Mouse (Mus musculus) midbrain, postnatal 0 days (tissue): ENCODE data around the gene Mapkapk2. TPM values are rescaled to one million over a fixed set of nuclear protein-coding genes. Genes with fewer than 3 reads are reported as not detected.

Source experiments
- ATAC-seq: fragments of 200-750 bp; cut with Nextera tagmentation; 2 replicates; pipeline ENCODE4 v1.8.0; 2017; ENCODE audit warnings: moderate number of reproducible peaks, mild to moderate bottlenecking, moderate TSS enrichment, moderate library complexity; ENCODE audit not compliant: low FRiP score
- DNase-seq: peaks from one replicate; pipeline ENCODE4 v3.0.0-alpha.2; 2015; ENCODE audit warnings: low spot score
- H3K27ac ChIP-seq: fragments of 300-500 bp; sonication (generic); 2 replicates; pipeline ENCODE4 v1.5.1; 2014; ENCODE audit warnings: low read depth, mild to moderate bottlenecking, low read length, mixed read lengths
- H3K27me3 ChIP-seq: fragments of 300-500 bp; sonication (generic); 2 replicates; pipeline ENCODE4 v1.6.1; 2014; ENCODE audit warnings: low read length, control low read depth, mixed read lengths; ENCODE audit not compliant: insufficient read depth
- H3K36me3 ChIP-seq: fragments of 300-500 bp; sonication (generic); 2 replicates; pipeline ENCODE4 v1.6.1; 2014; ENCODE audit warnings: low read length, control low read depth, mixed read lengths; ENCODE audit not compliant: insufficient read depth
- H3K4me1 ChIP-seq: fragments of 300-500 bp; sonication (generic); 2 replicates; pipeline ENCODE4 v1.6.1; 2014; ENCODE audit warnings: mild to moderate bottlenecking, control low read depth, antibody characterized with exemption, low read length, mixed read lengths; ENCODE audit not compliant: insufficient read depth
- H3K4me2 ChIP-seq: fragments of 300-500 bp; sonication (generic); 2 replicates; pipeline ENCODE4 v1.6.1; 2014; ENCODE audit warnings: low read depth, mild to moderate bottlenecking, low read length, mixed read lengths; ENCODE audit not compliant: poor library complexity, severe bottlenecking
- H3K4me3 ChIP-seq: fragments of 300-500 bp; sonication (generic); 2 replicates; pipeline ENCODE4 v1.5.1; 2014; ENCODE audit warnings: low read depth, mild to moderate bottlenecking, low read length, moderate library complexity
- H3K9ac ChIP-seq: fragments of 300-500 bp; sonication (generic); replicated peaks from 2 replicates; pipeline ENCODE4 v1.6.1; 2014; ENCODE audit warnings: mild to moderate bottlenecking, low read length, moderate library complexity, mixed read lengths; ENCODE audit not compliant: poor library complexity, severe bottlenecking
- H3K9me3 ChIP-seq: fragments of 300-500 bp; sonication (generic); 2 replicates; pipeline ENCODE4 v1.6.1; 2016; ENCODE audit warnings: low read length, control low read depth
- CTCF ChIP-seq: IDR thresholded peaks from 2 replicates; pipeline ENCODE4 v1.5.1; 2016; ENCODE audit warnings: antibody characterized with exemption, mild to moderate bottlenecking
- WGBS: fragments of 180-500 bp; shearing (Covaris S2); extraction: QIAGEN DNeasy Blood & Tissue Kit; methylation state at CpG from one replicate; pipeline ENCODE4 v1.1.7; 2014; 5-methylcytosine and 5-hydroxymethylcytosine counted together
- polyA plus RNA-seq: library from polyadenylated mRNA; unstranded; fragments of >200 nt; fragmentation: Nextera tagmentation; extraction: Ambion mirVana; gene quantifications from 2 replicates; pipeline ENCODE4 v1.2.1, GENCODE M21; 2015
- total RNA-seq: library from RNA; depleted of rRNA; stranded (reverse); fragments of >200 nt; gene quantifications from 2 replicates; pipeline ENCODE4 v1.2.3, GENCODE M21; 2014; rRNA removed

Mapkapk2 gene
- total and polyA plus RNA-seq, 2 experiments from 2014 or later = 13.8 to 48.1 TPM

DNA sequence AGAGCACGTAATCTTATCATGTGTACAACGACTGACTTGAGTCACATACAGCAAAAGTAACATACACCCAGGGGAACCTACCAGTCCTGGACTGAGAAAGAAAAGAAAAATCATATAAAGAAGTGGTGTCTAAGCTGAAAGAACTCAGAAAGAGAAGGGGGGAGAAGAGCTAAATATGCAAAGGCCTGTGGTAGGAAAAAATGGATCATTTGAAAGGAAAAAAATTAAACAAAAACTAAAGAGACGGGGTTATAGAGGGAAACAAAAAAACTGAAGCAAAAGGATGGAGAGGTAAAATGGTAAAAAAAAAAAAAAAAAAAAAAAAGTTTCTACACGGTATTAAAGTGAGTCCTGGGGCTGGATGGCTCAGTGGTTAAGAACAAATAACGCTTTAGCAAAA, 83.7 kb downstream of the Mapkapk2 start:
- no peaks in the 10 kb centered on the region for H3K9me3 ChIP-seq
- ATAC-seq (no peak), DNase-seq (no peak)
- no peaks in the 10 kb centered on the region for H3K36me3 ChIP-seq
- no peak overlapping the region for H3K9ac ChIP-seq
- no peaks in the 10 kb centered on the region for H3K4me1 ChIP-seq
- H3K27me3 ChIP-seq = no peaks in the 10 kb centered on the region
- TF ChIP-seq CTCF = no peak
- no peak overlapping the region for H3K27ac ChIP-seq
- no peak overlapping the region for H3K4me3 ChIP-seq
- 97% methylated on average over 5 of the region's 5 CpGs for WGBS
- H3K4me2 ChIP-seq = no peak overlapping the region

- no peak for ATAC-seq
- WGBS = 78% methylated on average over 8 of the region's 8 CpGs
These were observed 85.1 kb downstream of the Mapkapk2 start for GRCm38 (mm10) chr1:131012494-131012893.

GRCm38 (mm10) chr1:131010201-131011153, 87.1 kb downstream of the Mapkapk2 start:
- Histone ChIP-seq H3K4me3 (no peak overlapping the region), H3K4me2 (no peak overlapping the region), H3K36me3 (no peaks in the 10 kb centered on the region), H3K9me3 (no peaks in the 10 kb centered on the region), H3K27me3 (no peaks in the 10 kb centered on the region), H3K27ac (no peak overlapping the region), H3K9ac (no peak overlapping the region), H3K4me1 (no peaks in the 10 kb centered on the region)
- DNase-seq (no peak), ATAC-seq (no peak)
- TF ChIP-seq CTCF = no peak
- 83% methylated on average over 17 of the region's 17 CpGs for WGBS

More at GRCm38 (mm10) chr1:131012494-131012893, 85.1 kb downstream of the Mapkapk2 start:
- no peak overlapping the region for H3K27ac ChIP-seq
- no peak overlapping the region for H3K9ac ChIP-seq
- H3K4me3 ChIP-seq = no peak overlapping the region
- no peaks in the 10 kb centered on the region for H3K27me3 ChIP-seq
- TF ChIP-seq CTCF = no peak
- no peak for DNase-seq
- no peaks in the 10 kb centered on the region for H3K9me3 ChIP-seq
- H3K36me3 ChIP-seq = no peaks in the 10 kb centered on the region
- no peaks in the 10 kb centered on the region for H3K4me1 ChIP-seq
- H3K4me2 ChIP-seq = no peak overlapping the region

DNA sequence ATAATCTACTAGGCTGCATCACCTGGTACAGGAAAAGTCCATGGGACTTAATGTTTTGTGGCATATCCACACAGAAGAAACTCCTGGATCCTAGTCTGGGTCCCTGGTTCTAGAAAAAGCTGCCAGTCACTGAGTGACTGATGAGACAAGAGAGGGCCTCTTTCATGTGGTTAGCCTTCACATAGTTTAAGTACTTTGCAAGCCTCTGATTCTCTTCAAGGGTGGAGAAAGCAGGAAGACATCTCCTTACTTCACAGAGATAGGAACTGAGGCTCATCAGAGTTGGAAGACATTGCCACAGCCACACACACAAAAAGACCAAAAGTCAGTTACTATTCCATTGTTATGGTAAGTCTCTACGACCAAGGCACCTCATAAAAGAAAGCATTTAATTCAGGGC, 91.6 kb downstream of the Mapkapk2 start:
- DNase-seq (no peak), ATAC-seq (no peak)
- Histone ChIP-seq H3K27ac (no peak overlapping the region), H3K4me1 (no peaks in the 10 kb centered on the region), H3K9me3 (no peaks in the 10 kb centered on the region), H3K36me3 (no peaks in the 10 kb centered on the region), H3K27me3 (no peaks in the 10 kb centered on the region), H3K4me3 (no peak overlapping the region), H3K4me2 (no peak overlapping the region), H3K9ac (no peak overlapping the region)
- no peak for TF ChIP-seq CTCF
- 66% methylated on average over 1 of the region's 1 CpGs for WGBS

Other genes starting within 250 kb of the Mapkapk2 start
- gene Fcmr, start 232.2 kb downstream of the Mapkapk2 start, total RNA-seq = 0.16 TPM in 1 of 2 replicates, not detected in the other
- gene Fcmr, start 232.2 kb downstream of the Mapkapk2 start, polyA plus RNA-seq = 1.7 and 2.3 TPM in 2 replicates
- not detected in 2 replicates for gene Il24, start 210.4 kb downstream of the Mapkapk2 start, total RNA-seq
- gene Il24, start 210.4 kb downstream of the Mapkapk2 start, polyA plus RNA-seq = not detected in 2 replicates
- gene Il20, start 186.4 kb downstream of the Mapkapk2 start, total RNA-seq = not detected in 2 replicates
- not detected in 2 replicates for gene Il20, start 186.4 kb downstream of the Mapkapk2 start, polyA plus RNA-seq
- gene Il19, start 157.7 kb downstream of the Mapkapk2 start, total RNA-seq = not detected in 2 replicates
- 0.27 TPM in 1 of 2 replicates, not detected in the other for gene Il19, start 157.7 kb downstream of the Mapkapk2 start, polyA plus RNA-seq
- not detected in 2 replicates for gene Il10, start 78.0 kb downstream of the Mapkapk2 start, total RNA-seq
- gene Il10, start 78.0 kb downstream of the Mapkapk2 start, polyA plus RNA-seq = not detected in 2 replicates
- 10.6 and 12.0 TPM in 2 replicates for gene Dyrk3, start 40.5 kb upstream of the Mapkapk2 start, total RNA-seq
- 13.0 and 13.4 TPM in 2 replicates for gene Dyrk3, start 40.5 kb upstream of the Mapkapk2 start, polyA plus RNA-seq
- 29.2 and 32.3 TPM in 2 replicates for gene Eif2d, start 55.4 kb upstream of the Mapkapk2 start, total RNA-seq
- gene Eif2d, start 55.4 kb upstream of the Mapkapk2 start, polyA plus RNA-seq = 43.2 and 43.4 TPM in 2 replicates
- 9.0 and 13.5 TPM in 2 replicates for gene Rassf5, start 147.4 kb upstream of the Mapkapk2 start, total RNA-seq
- 4.9 and 5.8 TPM in 2 replicates for gene Rassf5, start 147.4 kb upstream of the Mapkapk2 start, polyA plus RNA-seq
- 3.9 and 5.3 TPM in 2 replicates for gene Ikbke, start 181.8 kb upstream of the Mapkapk2 start, total RNA-seq
- 0.63 and 0.67 TPM in 2 replicates for gene Ikbke, start 181.8 kb upstream of the Mapkapk2 start, polyA plus RNA-seq